ENCODE assay signal across 8 mouse cellular contexts in the genomic region with DNA sequence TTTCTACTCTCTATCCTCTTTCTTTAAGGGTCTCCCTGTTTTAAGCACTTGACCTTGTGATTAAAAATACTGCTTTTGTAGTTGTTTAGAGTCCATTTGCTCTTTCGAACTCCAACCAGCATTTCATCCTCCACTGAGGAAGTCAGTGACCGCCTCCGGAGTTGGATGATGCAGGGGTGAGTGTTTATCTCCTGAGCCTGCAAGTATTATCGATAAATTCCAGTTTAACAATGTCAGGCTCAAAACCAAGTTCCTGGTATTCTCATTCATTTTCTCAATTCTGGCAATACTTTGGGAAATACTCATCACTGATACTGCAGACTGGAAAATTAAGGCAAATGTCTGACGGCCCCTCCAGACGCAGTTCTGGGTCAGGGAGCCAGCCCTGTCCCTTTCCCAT. TPM values are rescaled to one million over a fixed set of nuclear protein-coding genes. Genes with fewer than 3 reads are reported as not detected.
DNase-seq lines count a peak whose midpoint lies in the region; ATAC-seq and TF ChIP-seq lines count a peak whose summit lies in the region.

No protein-coding gene starts in this region.

- H3K9ac ChIP-seq in heart, embryonic 11.5 days (ENCODE audit: low read depth, low read length): peak overlapping the region; percentile 87
- H3K9ac ChIP-seq in ES-Bruce4 (ENCODE audit: low read depth, poor library complexity, severe bottlenecking): peak overlapping the region; percentile 56
- peak overlapping the region; percentile 85 for H3K9ac ChIP-seq in forebrain, embryonic 14.5 days (ENCODE audit: low read length)
- peak overlapping the region; percentile 58 for H3K9ac ChIP-seq in liver, embryonic 14.5 days (replicated peaks)

- no peaks in the 10 kb centered on the region for H3K27me3 ChIP-seq in heart, embryonic 11.5 days (ENCODE audit: control insufficient read depth, insufficient read depth, low read length)
- no peaks in the 10 kb centered on the region for H3K27me3 ChIP-seq in ES-Bruce4 (ENCODE audit: control insufficient read depth, insufficient read depth, low read length, poor library complexity, severe bottlenecking)
- H3K27me3 ChIP-seq in forebrain, embryonic 14.5 days (replicated peaks; ENCODE audit: control insufficient read depth, insufficient read depth, low read length): no peaks in the 10 kb centered on the region
- H3K27me3 ChIP-seq in liver, embryonic 14.5 days (ENCODE audit: control insufficient read depth, insufficient read depth, low read length): no peaks in the 10 kb centered on the region

- H3K4me1 ChIP-seq in heart, embryonic 11.5 days (ENCODE audit: control insufficient read depth, insufficient read depth, low read length): no peaks in the 10 kb centered on the region
- H3K4me1 ChIP-seq in ES-Bruce4 (ENCODE audit: control insufficient read depth, insufficient read depth, low read length): no peaks in the 10 kb centered on the region
- no peaks in the 10 kb centered on the region for H3K4me1 ChIP-seq in forebrain, embryonic 14.5 days (ENCODE audit: control insufficient read depth, insufficient read depth, low read length)
- H3K4me1 ChIP-seq in liver, embryonic 14.5 days (replicated peaks; ENCODE audit: control insufficient read depth in 2 of 2, insufficient read depth in 2 of 2, low read length in 1 of 2): peaks cover 0 to 5% of the 10 kb centered on the region in 2 experiments; a peak in 2 of 4 replicates

- no peak for TF ChIP-seq EP300 in ES-Bruce4 (IDR thresholded peaks at IDR 0.05; ENCODE audit: insufficient read depth, low read depth, low read length)
- no peak for TF ChIP-seq EP300 in liver, embryonic 14.5 days (IDR thresholded peaks at IDR 0.05; ENCODE audit: low read depth)

- 4% methylated on average over 6 of the region's 6 CpGs for WGBS in heart, embryonic 11.5 days (ENCODE audit: insufficient replicate concordance)
- 4% methylated on average over 6 of the region's 6 CpGs for WGBS in forebrain, embryonic 14.5 days
- 1% methylated on average over 6 of the region's 6 CpGs for WGBS in liver, embryonic 14.5 days (ENCODE audit: insufficient replicate concordance)

- 0 out of 2 replicates have a peak, but pooled peaks have one; percentile 50 for ATAC-seq in heart, embryonic 11.5 days (replicated peaks; ENCODE audit: insufficient number of reproducible peaks, low FRiP score, low TSS enrichment)
- ATAC-seq in forebrain, embryonic 14.5 days: peak; percentile 35
- ATAC-seq in liver, embryonic 14.5 days (ENCODE audit: insufficient read depth): peak; percentile 63; the same call in 1 of the 2 replicates

- H3K4me3 ChIP-seq in heart, embryonic 11.5 days (ENCODE audit: low read depth, low read length): peak overlapping the region; percentile 77
- peak overlapping the region; percentile 73 for H3K4me3 ChIP-seq in ES-Bruce4 (ENCODE audit: low read depth, low read length)
- peak overlapping the region; percentile 61 for H3K4me3 ChIP-seq in forebrain, embryonic 14.5 days (ENCODE audit: low read depth, low read length)
- peak overlapping the region; percentile 70 to 86 for H3K4me3 ChIP-seq in liver, embryonic 14.5 days (ENCODE audit: insufficient read depth in 1 of 2, low read depth in 2 of 2, low read length in 2 of 2)

- H3K4me2 ChIP-seq in heart, embryonic 11.5 days: peak overlapping the region; percentile 63
- peak overlapping the region; percentile 60 for H3K4me2 ChIP-seq in forebrain, embryonic 14.5 days (ENCODE audit: low read length)
- H3K4me2 ChIP-seq in liver, embryonic 14.5 days (ENCODE audit: low read depth): peak overlapping the region; percentile 75

- no peaks in the 10 kb centered on the region for H3K36me3 ChIP-seq in heart, embryonic 11.5 days (ENCODE audit: control insufficient read depth, insufficient read depth, low read length)
- no peaks in the 10 kb centered on the region for H3K36me3 ChIP-seq in ES-Bruce4 (ENCODE audit: control insufficient read depth, insufficient read depth, low read length, poor library complexity, severe bottlenecking)
- no peaks in the 10 kb centered on the region for H3K36me3 ChIP-seq in forebrain, embryonic 14.5 days (ENCODE audit: control insufficient read depth, insufficient read depth, low read length)
- H3K36me3 ChIP-seq in liver, embryonic 14.5 days (replicated peaks; ENCODE audit: control insufficient read depth, insufficient read depth, low read depth): no peaks in the 10 kb centered on the region

- no peak for TF ChIP-seq POLR2A in ES-Bruce4 (IDR thresholded peaks at IDR 0.05; ENCODE audit: insufficient read depth, low read length)

- no peak for DNase-seq in heart, postnatal 25 days (ENCODE audit: low spot score)
- no peak for DNase-seq in forebrain, embryonic 14.5 days (ENCODE audit: low spot score)
- DNase-seq in liver, embryonic 14.5 days (ENCODE audit: low read depth in 3 of 3, low spot score in 3 of 3): no peak
- DNase-seq in right cerebral cortex, adult 2 months (ENCODE audit: low spot score in 2 of 2): no peak
- no peak for DNase-seq in adipocyte (ENCODE audit: low spot score)
- no peak for DNase-seq in ovary, adult 18-20 months (ENCODE audit: low spot score)

- intact Hi-C loops in heart, postnatal 25 days (cut with DNase I): no loop called here

- peak overlapping the region; percentile 75; the same call in 1 of the 2 replicates for H3K27ac ChIP-seq in heart, embryonic 11.5 days (ENCODE audit: low read depth, low read length)
- no peak overlapping the region for H3K27ac ChIP-seq in ES-Bruce4 (ENCODE audit: insufficient read depth, low read length)
- H3K27ac ChIP-seq in forebrain, embryonic 14.5 days (ENCODE audit: low read depth, low read length): 0 out of 2 replicates have a peak overlapping the region, but pooled peaks have one; percentile 5
- no peak overlapping the region for H3K27ac ChIP-seq in liver, embryonic 14.5 days

- no peaks in the 10 kb centered on the region for H3K9me3 ChIP-seq in heart, embryonic 11.5 days (replicated peaks; ENCODE audit: control insufficient read depth, low read length)
- no peaks in the 10 kb centered on the region for H3K9me3 ChIP-seq in ES-Bruce4 (replicated peaks; ENCODE audit: control insufficient read depth, insufficient read depth, low read length, poor library complexity, severe bottlenecking)
- H3K9me3 ChIP-seq in forebrain, embryonic 14.5 days (replicated peaks; ENCODE audit: control insufficient read depth, low read length): no peaks in the 10 kb centered on the region
- H3K9me3 ChIP-seq in liver, embryonic 14.5 days (ENCODE audit: control insufficient read depth, low read length): no peaks in the 10 kb centered on the region

- TF ChIP-seq CTCF in ES-Bruce4 (IDR thresholded peaks at IDR 0.05; ENCODE audit: low read depth, low read length): no peak
- TF ChIP-seq CTCF in liver, embryonic 14.5 days (IDR thresholded peaks at IDR 0.05; ENCODE audit: low read depth): no peak

RNA-seq across cellular contexts. Expression of gene Fer, which starts 13.7 kb away (rescaled TPM):
- polyA plus RNA-seq in heart, embryonic 11.5 days (2014; fragmentation: Nextera tagmentation; extraction: Ambion mirVana): 26.6 and 29.4 TPM in 2 replicates
- 10 to 100 TPM; 17.4 to 17.9 TPM for total RNA-seq in heart, postnatal 25 days (2021)
- 28.9 and 30.0 TPM in 2 replicates for polyA plus RNA-seq in ES-Bruce4 (2011; ENCODE audit: insufficient read depth, insufficient read length, low read depth, missing spikeins)
- 31.8 and 36.0 TPM in 2 replicates for polyA plus RNA-seq in forebrain, embryonic 14.5 days (2014; fragmentation: Nextera tagmentation; extraction: Ambion mirVana)
- 1.6 and 2.9 TPM in 2 replicates for polyA plus RNA-seq in liver, embryonic 14.5 days (2012; rRNA removed)
- 7.0 and 10.1 TPM in 2 replicates for polyA plus RNA-seq in liver, embryonic 14.5 days (2014; fragmentation: Nextera tagmentation; extraction: Ambion mirVana)

RNA-seq across cellular contexts. Expression of gene A930002H24Rik, which starts 14.4 kb away (rescaled TPM):
- polyA plus RNA-seq in heart, embryonic 11.5 days (2014; fragmentation: Nextera tagmentation; extraction: Ambion mirVana): 2.9 and 4.3 TPM in 2 replicates
- total RNA-seq in heart, postnatal 25 days (2021): not detected
- polyA plus RNA-seq in ES-Bruce4 (2011; ENCODE audit: insufficient read depth, insufficient read length, low read depth, missing spikeins): not detected in 2 replicates
- polyA plus RNA-seq in forebrain, embryonic 14.5 days (2014; fragmentation: Nextera tagmentation; extraction: Ambion mirVana): 1.3 and 3.7 TPM in 2 replicates
- polyA plus RNA-seq in liver, embryonic 14.5 days (2012; rRNA removed): 0.49 and 0.68 TPM in 2 replicates
- polyA plus RNA-seq in liver, embryonic 14.5 days (2014; fragmentation: Nextera tagmentation; extraction: Ambion mirVana): 0.29 and 0.64 TPM in 2 replicates

Comparison
In these comparisons a context has a peak if more than half of its experiments do, and no peak if none do; other contexts are left out.
1. H3K27ac ChIP-seq: peak in heart, embryonic 11.5 days (single experiment) and forebrain, embryonic 14.5 days (single experiment); none in ES-Bruce4 (single experiment) and liver, embryonic 14.5 days (single experiment).
2. Peak in every context shown above with its lines, with median percentiles within 50 percentile points of each other: ATAC-seq, H3K4me2 ChIP-seq, H3K4me3 ChIP-seq and H3K9ac ChIP-seq.